Mouse (Mus musculus): ENCODE data around the gene Hist1h2bj. TPM values are rescaled to one million over a fixed set of nuclear protein-coding genes. Genes with fewer than 3 reads are reported as not detected.
A peak's percentile ranks its signal among the peaks of the same experiment; 100 is the strongest.
"Not testable (repeated sequence)": the region's sequence is repeated elsewhere in the genome, so short reads cannot be mapped to it uniquely, and the experiment has no call there.

The Hist1h2bj gene
- polyA plus RNA-seq, 1 experiment from 2014 or later, result 1.8 TPM

GRCm38 (mm10) chr13:22045311-22045710, 2.3 kb downstream of the Hist1h2bj start:
- 70% methylated on average over 2 of the region's 2 CpGs for WGBS

GRCm38 (mm10) chr13:22049041-22049440, 6.0 kb downstream of the Hist1h2bj start:
- Histone ChIP-seq H3K9me3 (no peaks in the 10 kb centered on the region), H3K27me3 (no peaks in the 10 kb centered on the region), H3K27ac (no peak overlapping the region), H3K4me1 (replicated peaks) (peaks cover 3% of the 10 kb centered on the region), H3K9ac (no peak overlapping the region), H3K36me3 (no peaks in the 10 kb centered on the region), H3K4me3 (no peak overlapping the region), H3K4me2 (no peak overlapping the region)
- 81% methylated on average over 2 of the region's 2 CpGs for WGBS
- ATAC-seq (ENCODE audit: low FRiP score), result no peak

More at GRCm38 (mm10) chr13:22045311-22045710, 2.3 kb downstream of the Hist1h2bj start:
- Histone ChIP-seq H3K36me3 (no peaks in the 10 kb centered on the region), H3K9ac (no peak overlapping the region), H3K4me2 (no peak overlapping the region), H3K27me3 (no peaks in the 10 kb centered on the region), H3K27ac (no peak overlapping the region), H3K4me3 (no peak overlapping the region), H3K4me1 (replicated peaks) (peaks cover 19% of the 10 kb centered on the region), H3K9me3 (no peaks in the 10 kb centered on the region)
- no peak for ATAC-seq (ENCODE audit: low FRiP score)

GRCm38 (mm10) chr13:22049737-22050440, 6.9 kb downstream of the Hist1h2bj start:
- ATAC-seq (ENCODE audit: low FRiP score), result peak; percentile 47
- no peaks in the 10 kb centered on the region for H3K36me3 ChIP-seq
- H3K9me3 ChIP-seq, result no peaks in the 10 kb centered on the region
- WGBS, result 1% methylated on average over 14 of the region's 14 CpGs
- H3K27ac ChIP-seq, result peak overlapping the region; percentile 86
- peaks cover 3% of the 10 kb centered on the region for H3K4me1 ChIP-seq (replicated peaks)
- H3K9ac ChIP-seq, result peak overlapping the region; percentile 69
- H3K4me3 ChIP-seq, result peak overlapping the region; percentile 54
- peak overlapping the region; percentile 56 for H3K4me2 ChIP-seq
- no peaks in the 10 kb centered on the region for H3K27me3 ChIP-seq

GRCm38 (mm10) chr13:22050591-22051522, 7.8 kb downstream of the Hist1h2bj start:
- Histone ChIP-seq H3K27ac (peak overlapping the region; percentile 86), H3K36me3 (no peaks in the 10 kb centered on the region), H3K27me3 (no peaks in the 10 kb centered on the region), H3K4me3 (peak overlapping the region; percentile 54), H3K9ac (peak overlapping the region; percentile 69), H3K4me1 (replicated peaks) (peaks cover 3% of the 10 kb centered on the region), H3K4me2 (peak overlapping the region; percentile 56), H3K9me3 (no peaks in the 10 kb centered on the region)
- WGBS, result under 1% methylated on average over 52 of the region's 52 CpGs
- peak; percentile 96 for ATAC-seq (ENCODE audit: low FRiP score)

GRCm38 (mm10) chr13:22051523-22051859, 8.5 kb downstream of the Hist1h2bj start:
- 16% methylated on average over 5 of the region's 5 CpGs for WGBS
- H3K4me3 ChIP-seq, result peak overlapping the region; percentile 54
- ATAC-seq (ENCODE audit: low FRiP score), result peak; percentile 37; the same call in 1 of the 2 replicates
- peaks cover 3% of the 10 kb centered on the region for H3K4me1 ChIP-seq (replicated peaks)
- no peaks in the 10 kb centered on the region for H3K9me3 ChIP-seq
- H3K36me3 ChIP-seq, result no peaks in the 10 kb centered on the region
- H3K9ac ChIP-seq, result peak overlapping the region; percentile 69
- no peaks in the 10 kb centered on the region for H3K27me3 ChIP-seq
- H3K4me2 ChIP-seq, result peak overlapping the region; percentile 56
- peak overlapping the region; percentile 86 for H3K27ac ChIP-seq

GRCm38 (mm10) chr13:22053754-22054153, 10.7 kb downstream of the Hist1h2bj start:
- Histone ChIP-seq H3K27ac (no peak overlapping the region), H3K36me3 (no peaks in the 10 kb centered on the region), H3K4me2 (no peak overlapping the region), H3K4me3 (no peak overlapping the region), H3K4me1 (replicated peaks) (peaks cover 3% of the 10 kb centered on the region), H3K27me3 (no peaks in the 10 kb centered on the region), H3K9ac (no peak overlapping the region), H3K9me3 (no peaks in the 10 kb centered on the region)
- no peak for ATAC-seq (ENCODE audit: low FRiP score)
- 98% methylated on average over 1 of the region's 1 CpGs for WGBS

- H3K4me3 ChIP-seq, result no peak overlapping the region
- H3K27me3 ChIP-seq, result no peaks in the 10 kb centered on the region
- H3K4me2 ChIP-seq, result no peak overlapping the region
- no peak overlapping the region for H3K27ac ChIP-seq
- no peak for ATAC-seq (ENCODE audit: low FRiP score)
- H3K4me1 ChIP-seq (replicated peaks), result no peaks in the 10 kb centered on the region
- 0 out of 2 replicates have a peak, but pooled peaks cover 2% of the 10 kb centered on the region for H3K9me3 ChIP-seq
- WGBS, result 83% methylated on average over 1 of the region's 1 CpGs
- no peak overlapping the region for H3K9ac ChIP-seq
- no peaks in the 10 kb centered on the region for H3K36me3 ChIP-seq
Observed at GRCm38 (mm10) chr13:22061422-22061821, 18.4 kb downstream of the Hist1h2bj start.

- WGBS, result 84% methylated on average over 1 of the region's 1 CpGs
- Histone ChIP-seq H3K9ac (no peak overlapping the region), H3K36me3 (no peaks in the 10 kb centered on the region), H3K9me3 (0 out of 2 replicates have a peak, but pooled peaks cover 3% of the 10 kb centered on the region), H3K27me3 (no peaks in the 10 kb centered on the region), H3K27ac (no peak overlapping the region), H3K4me1 (replicated peaks) (no peaks in the 10 kb centered on the region), H3K4me3 (no peak overlapping the region), H3K4me2 (no peak overlapping the region)
- no peak for ATAC-seq (ENCODE audit: low FRiP score)
Observed at GRCm38 (mm10) chr13:22063468-22063867, 20.5 kb downstream of the Hist1h2bj start.

GRCm38 (mm10) chr13:22084140-22084539, 41.1 kb downstream of the Hist1h2bj start, which contains the start of gene Vmn1r188:
Gene Vmn1r188, plus strand, starts transcription at chr13:22084440.
- not testable (repeated sequence) for H3K4me3 ChIP-seq; H3K4me1 ChIP-seq (replicated peaks); ATAC-seq (ENCODE audit: low FRiP score); H3K9me3 ChIP-seq; H3K9ac ChIP-seq; H3K36me3 ChIP-seq; H3K4me2 ChIP-seq; H3K27me3 ChIP-seq; H3K27ac ChIP-seq
- 89% methylated on average over 1 of the region's 1 CpGs for WGBS

Small RNA genes within 50 kb of the gene (microRNA-seq; reads per million reads assigned to microRNA genes)
- gene Gm26300 (not detected), gene Gm44390 (not detected), gene Gm44486 (not detected)

Other genes with a start within 250 kb of the Hist1h2bj start
- 7.3 and 7.8 TPM in 2 replicates for gene Hist1h2bq, start 233.0 kb upstream of the Hist1h2bj start, polyA plus RNA-seq (2015; fragmentation: Nextera tagmentation; extraction: Ambion mirVana)
- gene Hist1h2ao, start 232.7 kb upstream of the Hist1h2bj start, polyA plus RNA-seq (2015; fragmentation: Nextera tagmentation; extraction: Ambion mirVana), result not detected in 2 replicates
- not detected in 2 replicates for gene Hist1h4m, start 231.5 kb upstream of the Hist1h2bj start, polyA plus RNA-seq (2015; fragmentation: Nextera tagmentation; extraction: Ambion mirVana)
- 6.7 and 8.6 TPM in 2 replicates for gene Hist1h4n, start 211.0 kb upstream of the Hist1h2bj start, polyA plus RNA-seq (2015; fragmentation: Nextera tagmentation; extraction: Ambion mirVana)
- gene Hist1h2ap, start 209.7 kb upstream of the Hist1h2bj start, polyA plus RNA-seq (2015; fragmentation: Nextera tagmentation; extraction: Ambion mirVana), result 898 and 915 TPM in 2 replicates
- 7.5 and 7.7 TPM in 2 replicates for gene Hist1h2br, start 209.5 kb upstream of the Hist1h2bj start, polyA plus RNA-seq (2015; fragmentation: Nextera tagmentation; extraction: Ambion mirVana)
- gene Zfp184, start 98.1 kb upstream of the Hist1h2bj start, polyA plus RNA-seq (2015; fragmentation: Nextera tagmentation; extraction: Ambion mirVana), result 16.8 and 19.9 TPM in 2 replicates
- gene Pom121l2, start 62.0 kb upstream of the Hist1h2bj start, polyA plus RNA-seq (2015; fragmentation: Nextera tagmentation; extraction: Ambion mirVana), result not detected in 2 replicates
- 0.12 and 0.14 TPM in 2 replicates for gene Prss16, start 33.5 kb upstream of the Hist1h2bj start, polyA plus RNA-seq (2015; fragmentation: Nextera tagmentation; extraction: Ambion mirVana)
- 1.9 TPM in 1 of 2 replicates, not detected in the other for gene Hist1h2ah, start 7.6 kb upstream of the Hist1h2bj start, polyA plus RNA-seq (2015; fragmentation: Nextera tagmentation; extraction: Ambion mirVana)
- 0.84 and 3.1 TPM in 2 replicates for gene Hist1h2bk, start 7.3 kb upstream of the Hist1h2bj start, polyA plus RNA-seq (2015; fragmentation: Nextera tagmentation; extraction: Ambion mirVana)
- 12.2 and 12.9 TPM in 2 replicates for gene Hist1h4i, start 1.9 kb upstream of the Hist1h2bj start, polyA plus RNA-seq (2015; fragmentation: Nextera tagmentation; extraction: Ambion mirVana)
- gene Hist1h2ag, start 270 bp upstream of the Hist1h2bj start, polyA plus RNA-seq (2015; fragmentation: Nextera tagmentation; extraction: Ambion mirVana), result 11.9 and 17.6 TPM in 2 replicates
- gene Vmn1r188, start 41.2 kb downstream of the Hist1h2bj start, polyA plus RNA-seq (2015; fragmentation: Nextera tagmentation; extraction: Ambion mirVana), result not detected in 2 replicates
- gene Vmn1r189, start 62.6 kb downstream of the Hist1h2bj start, polyA plus RNA-seq (2015; fragmentation: Nextera tagmentation; extraction: Ambion mirVana), result not detected in 2 replicates
- gene Vmn1r191, start 140.8 kb downstream of the Hist1h2bj start, polyA plus RNA-seq (2015; fragmentation: Nextera tagmentation; extraction: Ambion mirVana), result not detected in 2 replicates
- gene Vmn1r192, start 147.9 kb downstream of the Hist1h2bj start, polyA plus RNA-seq (2015; fragmentation: Nextera tagmentation; extraction: Ambion mirVana), result not detected in 2 replicates
- gene Vmn1r193, start 179.9 kb downstream of the Hist1h2bj start, polyA plus RNA-seq (2015; fragmentation: Nextera tagmentation; extraction: Ambion mirVana), result not detected in 2 replicates
- gene Vmn1r194, start 201.0 kb downstream of the Hist1h2bj start, polyA plus RNA-seq (2015; fragmentation: Nextera tagmentation; extraction: Ambion mirVana), result not detected in 2 replicates
- not detected in 2 replicates for gene Vmn1r195, start 227.3 kb downstream of the Hist1h2bj start, polyA plus RNA-seq (2015; fragmentation: Nextera tagmentation; extraction: Ambion mirVana)
- gene Vmn1r196, start 246.7 kb downstream of the Hist1h2bj start, polyA plus RNA-seq (2015; fragmentation: Nextera tagmentation; extraction: Ambion mirVana), result not detected in 2 replicates